Mouse (Mus musculus) brain, adult 2 months (tissue): ENCODE measurements around the gene Tnr.

ENCODE experiments used
- DNase-seq: peaks from one replicate; pipeline ENCODE4 v3.0.0; 2011; ENCODE audit warnings: low read depth, low spot score

The Tnr gene

DNA sequence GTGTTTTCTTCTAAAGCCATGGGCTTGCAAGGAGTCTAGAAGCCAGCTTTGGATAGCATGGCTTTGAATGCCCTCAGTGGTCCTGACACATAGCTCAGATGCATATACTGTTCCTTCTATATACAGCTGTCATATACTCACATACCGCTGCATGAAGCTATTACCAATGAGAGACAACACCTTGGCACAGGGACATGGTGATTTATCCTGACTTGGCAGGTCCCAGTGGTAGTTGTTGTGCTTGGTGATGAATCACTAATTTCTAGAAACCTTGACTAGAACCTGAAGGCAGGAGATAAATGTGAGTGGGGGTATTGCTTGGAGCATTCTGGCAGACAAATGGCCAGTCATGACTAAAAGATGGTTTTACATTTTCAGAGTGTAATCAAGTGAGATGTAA, 192.7 kb downstream of the Tnr start:
- no peak for DNase-seq

GRCm38 (mm10) chr1:159717016-159717415, 193.4 kb downstream of the Tnr start:
- DNase-seq: peak; percentile 95

DNA sequence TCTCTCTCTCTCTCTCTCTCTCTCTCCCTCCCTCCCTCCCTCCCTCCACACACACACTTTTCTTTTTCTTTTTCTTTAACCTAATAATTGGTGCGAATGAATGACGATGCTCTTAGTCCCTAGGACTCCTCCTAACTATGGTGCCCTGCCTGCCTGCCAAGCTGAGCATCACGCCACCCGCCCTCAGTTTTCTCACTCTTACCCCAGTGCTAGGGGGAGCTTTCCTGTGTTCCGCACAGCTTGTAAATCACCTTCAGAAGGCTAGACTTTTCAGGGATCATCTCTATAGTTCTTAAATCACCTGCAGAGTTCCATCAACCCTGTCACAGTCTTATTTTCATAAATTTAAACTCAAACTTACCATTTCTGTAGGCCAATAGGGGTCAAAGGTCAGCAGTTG, 200.2 kb downstream of the Tnr start:
- DNase-seq: peak; percentile 63

- no peak for DNase-seq
These were observed 205.7 kb downstream of the Tnr start for GRCm38 (mm10) chr1:159729270-159729669.

DNA sequence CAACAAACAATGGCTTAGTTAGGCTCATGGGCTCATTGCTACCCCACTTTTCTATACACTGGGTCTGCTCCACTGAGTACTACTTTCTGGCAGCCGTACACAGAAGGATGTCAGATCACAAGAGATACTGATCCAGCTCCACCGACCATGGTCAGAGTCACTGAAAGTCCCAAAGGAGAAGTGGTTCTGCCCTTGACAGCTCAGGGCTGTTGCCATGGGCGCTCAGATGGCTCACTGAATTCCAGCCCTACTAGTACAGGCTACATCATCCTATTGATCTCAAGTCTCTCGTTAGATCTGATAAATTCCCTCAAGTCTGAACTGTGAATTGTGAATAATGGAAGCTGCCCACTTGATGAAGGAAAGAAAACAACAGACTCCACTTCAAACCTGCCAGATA, 207.3 kb downstream of the Tnr start:
- DNase-seq: no peak

GRCm38 (mm10) chr1:159735099-159735498, 211.5 kb downstream of the Tnr start:
- no peak for DNase-seq

GRCm38 (mm10) chr1:159739478-159739877, 215.9 kb downstream of the Tnr start:
- peak; percentile 87 for DNase-seq

- no peak for DNase-seq
These were observed 217.9 kb downstream of the Tnr start for GRCm38 (mm10) chr1:159741237-159742002.

DNA sequence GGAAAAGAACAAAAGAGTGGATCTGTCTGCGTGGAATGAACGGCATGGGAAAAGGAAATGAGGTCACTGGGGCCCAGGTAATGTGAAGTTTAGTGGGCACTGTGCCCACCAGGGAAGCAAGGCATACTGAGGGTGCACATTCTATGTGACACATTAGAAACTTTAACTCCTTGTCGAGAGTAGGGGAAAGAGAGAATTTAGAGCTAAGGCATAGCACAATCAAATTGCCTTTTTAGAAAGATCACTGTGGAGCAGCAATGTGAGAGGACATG, 218.4 kb downstream of the Tnr start:
- no peak for DNase-seq

DNA sequence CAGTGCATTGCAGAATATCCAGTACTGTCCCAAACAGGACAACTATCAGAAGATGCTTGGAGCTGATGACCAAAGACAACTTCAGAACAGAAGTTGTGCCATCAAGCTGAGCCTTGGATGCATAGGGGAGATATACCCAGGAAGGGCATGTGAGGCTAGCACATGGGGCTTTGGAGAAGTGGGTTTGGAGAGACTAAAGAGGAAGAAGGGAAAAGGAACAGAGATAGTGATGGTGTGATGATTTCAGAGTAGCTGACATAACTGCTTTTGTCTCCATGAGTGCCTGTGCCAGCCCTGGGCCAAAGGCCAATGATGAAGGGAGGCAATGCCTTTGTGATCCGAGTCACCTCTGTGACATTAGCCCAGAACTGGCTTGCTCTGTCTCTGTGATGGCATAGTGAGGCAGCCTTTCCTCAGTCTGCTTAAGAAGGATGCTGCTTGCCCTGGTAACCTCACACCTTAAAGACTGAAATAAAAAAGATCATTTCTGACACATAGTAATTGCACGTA, 220.2 kb downstream of the Tnr start:
- no peak for DNase-seq

DNA sequence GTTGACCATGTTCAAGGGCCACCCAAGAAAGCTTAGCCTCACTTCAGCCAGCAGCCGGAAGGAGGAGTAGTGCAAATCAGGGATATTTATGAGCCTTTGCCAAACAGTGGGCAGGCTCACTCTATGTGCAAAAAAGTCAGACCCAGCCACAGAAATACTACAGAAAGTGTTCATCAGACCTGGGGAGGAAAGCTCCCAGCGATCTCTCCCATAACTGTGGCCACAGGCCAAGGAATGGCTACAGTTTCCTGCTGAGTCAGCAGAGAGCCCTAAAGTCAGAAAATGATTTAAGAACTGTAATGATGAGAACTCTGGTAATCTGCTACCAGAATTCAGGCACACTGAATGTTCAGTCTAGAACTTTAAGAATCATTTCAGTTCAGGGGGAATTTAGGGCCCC, 221.7 kb downstream of the Tnr start:
- DNase-seq: no peak

DNA sequence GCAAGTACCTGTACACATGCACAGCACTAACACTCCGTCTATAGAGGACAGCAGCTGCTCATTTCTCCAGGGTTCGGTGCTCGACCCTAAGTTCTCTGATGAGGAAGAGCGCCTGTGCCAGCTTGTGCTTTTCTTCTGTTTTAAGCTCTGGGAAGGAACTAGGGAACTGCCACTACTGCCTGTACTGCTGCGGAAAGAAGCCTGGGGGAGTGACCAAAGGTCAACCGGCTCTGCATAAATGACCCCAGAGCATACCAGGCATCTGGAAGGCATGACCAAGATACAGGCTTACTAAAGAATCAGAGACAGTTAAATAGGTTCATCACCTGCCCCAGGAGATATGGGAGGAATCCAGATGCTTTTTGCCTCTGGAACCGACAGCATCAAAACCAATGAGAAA, 224.4 kb downstream of the Tnr start:
- DNase-seq: no peak

GRCm38 (mm10) chr1:159750411-159750810, 226.8 kb downstream of the Tnr start:
- DNase-seq: no peak

- no peak for DNase-seq
These were observed 227.3 kb downstream of the Tnr start for GRCm38 (mm10) chr1:159750876-159751275.

DNA sequence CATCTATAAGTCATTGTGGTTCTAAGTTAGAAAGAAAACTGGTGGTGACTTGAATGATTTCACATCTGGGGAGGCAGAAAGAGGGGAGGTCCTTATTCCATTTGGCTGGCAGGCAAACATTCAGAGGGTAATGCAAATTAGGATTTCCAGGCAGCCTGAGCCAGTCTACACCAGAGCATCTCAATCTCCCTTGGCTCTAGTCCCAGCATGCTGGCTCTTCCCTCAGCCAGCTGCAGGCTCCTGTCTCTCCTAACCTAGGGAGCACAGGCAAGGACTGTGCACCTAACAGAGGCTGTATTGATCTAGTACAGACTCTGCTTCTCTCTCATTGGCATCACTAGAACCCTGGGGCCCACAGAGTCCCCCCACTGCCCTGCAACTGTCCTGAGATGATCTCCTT, 237.4 kb downstream of the Tnr start:
- DNase-seq: peak; percentile 84

DNA sequence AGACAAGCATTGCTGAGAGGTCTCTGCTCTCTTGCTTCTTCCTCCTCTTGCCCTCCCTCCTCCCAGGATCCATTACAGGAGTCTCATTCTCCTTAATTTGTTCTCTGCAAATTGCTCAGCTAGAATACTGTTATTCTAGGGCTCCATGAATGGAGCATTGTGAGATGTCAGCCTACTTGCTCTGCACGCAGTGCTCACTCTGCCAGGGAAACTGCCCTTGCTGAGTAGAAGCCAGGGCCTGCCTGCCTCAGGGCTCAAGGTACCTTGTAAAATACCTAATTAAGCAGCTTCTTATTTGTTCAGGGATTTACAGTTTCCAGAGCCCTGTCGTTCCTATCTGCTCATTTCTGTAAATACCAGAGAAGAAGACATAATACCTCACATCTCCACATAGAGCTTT, 240.3 kb downstream of the Tnr start:
- peak; percentile 57 for DNase-seq

GRCm38 (mm10) chr1:159764897-159765296, 241.3 kb downstream of the Tnr start:
- DNase-seq: no peak

GRCm38 (mm10) chr1:159769948-159770347, 246.4 kb downstream of the Tnr start:
- no peak for DNase-seq

DNA sequence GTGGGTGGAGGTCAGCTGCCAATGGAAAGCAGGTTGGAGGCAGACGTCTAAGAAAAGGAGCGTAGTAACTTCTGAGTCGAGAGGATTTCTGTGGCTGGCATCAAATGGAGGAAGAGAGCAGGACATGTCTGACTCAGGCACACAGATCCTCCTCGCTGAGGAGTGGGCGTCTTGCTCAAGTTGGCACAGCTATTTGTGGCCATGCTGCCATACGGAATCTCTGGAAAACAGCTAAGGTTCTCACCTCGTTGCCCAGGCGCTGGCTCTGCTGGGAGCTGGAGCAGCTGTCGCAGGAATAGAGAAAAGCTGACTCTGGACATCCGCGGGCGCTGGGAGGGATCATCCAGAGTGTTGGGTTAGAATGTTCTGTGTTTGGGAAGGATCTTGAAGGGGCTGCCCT, 250.1 kb downstream of the Tnr start:
- DNase-seq: peak; percentile 91

- no peak for DNase-seq
These were observed 251.6 kb downstream of the Tnr start for GRCm38 (mm10) chr1:159775168-159775567.

DNA sequence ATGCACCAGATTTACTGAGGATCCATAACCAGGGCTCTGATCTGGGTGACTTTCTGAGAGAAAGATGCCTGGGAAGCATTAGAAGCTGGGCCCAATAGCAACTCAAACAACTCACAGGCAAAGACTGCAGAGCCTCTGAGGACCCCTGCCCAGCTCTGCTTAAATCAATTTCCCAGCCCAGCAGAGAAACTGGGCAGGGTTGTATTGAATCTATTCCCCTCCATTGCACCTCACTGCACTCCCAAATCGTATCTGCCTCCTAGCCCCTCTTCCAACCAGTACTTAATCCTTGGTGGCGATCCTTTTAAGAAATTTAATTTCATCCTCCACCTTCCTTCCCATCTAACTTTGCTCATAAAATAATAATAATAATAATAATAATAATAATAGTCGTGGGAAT, 253.5 kb downstream of the Tnr start:
- no peak for DNase-seq

DNA sequence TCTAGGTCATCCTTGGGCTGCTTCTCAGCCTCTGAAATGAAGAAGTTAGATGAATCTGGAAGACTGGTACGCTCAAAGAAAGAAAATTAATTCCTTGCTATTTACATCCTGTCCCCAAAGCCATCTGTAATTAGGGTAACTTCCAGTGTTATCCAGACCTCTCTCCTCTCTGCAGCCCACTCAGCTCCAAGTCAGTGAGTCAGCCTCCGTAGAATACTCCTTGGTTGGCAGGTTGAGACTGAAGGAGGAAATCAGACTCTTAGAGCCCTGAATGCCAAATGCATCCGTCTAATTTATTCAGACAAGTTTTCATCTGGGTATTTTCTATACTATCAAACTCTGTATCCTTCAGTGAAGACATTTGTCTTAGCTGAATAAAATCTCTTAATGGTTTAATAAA, 255.9 kb downstream of the Tnr start:
- DNase-seq: peak; percentile 64

GRCm38 (mm10) chr1:159783842-159784241, 260.3 kb downstream of the Tnr start:
- peak; percentile 71 for DNase-seq

DNA sequence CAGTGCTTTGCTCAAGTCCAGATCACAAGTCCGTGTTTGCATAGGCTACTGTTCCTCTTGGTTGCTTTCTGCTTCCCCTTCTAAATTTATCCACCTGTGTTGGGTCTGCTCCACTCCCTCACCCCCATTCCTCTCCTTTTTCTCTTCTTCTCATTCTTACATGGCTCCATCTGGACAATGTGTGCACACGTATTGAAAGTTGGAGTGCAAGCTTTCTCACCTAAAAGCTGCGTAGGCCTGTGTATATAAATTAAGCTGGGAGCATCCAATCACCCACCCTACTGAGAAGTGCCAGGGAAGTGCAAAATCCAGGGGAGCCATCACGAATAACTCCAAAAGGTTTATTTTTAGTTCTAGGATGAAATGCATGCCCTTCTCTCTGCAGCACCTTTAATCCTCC, 264.7 kb downstream of the Tnr start:
- peak; percentile 85 for DNase-seq
